Comparison of ENCODE assay signal across 11 mouse cellular contexts in genomic region chr13:43269460-43270219, GRCm38 (mm10). TPM values are rescaled to one million over a fixed set of nuclear protein-coding genes. Genes with fewer than 3 reads are reported as not detected.
DNase-seq lines count a peak whose midpoint lies in the region; ATAC-seq and TF ChIP-seq lines count a peak whose summit lies in the region.
"Had no signal": no experiment of that assay in that cellular context is flagged by ENCODE, and none has a peak within 500 bp of the region (broad histone marks: within the 10 kb centered on the region; RNA-seq: fewer than 3 reads in every experiment).

No protein-coding gene starts in this region.

- DNase-seq in lung, adult 2 months = no peak
- DNase-seq in embryo, embryonic 10 days (ENCODE audit: low spot score) = peak; percentile 49
- DNase-seq in forebrain, embryonic 11.5 days (ENCODE audit: low spot score) = peak; percentile 77
- no peak for DNase-seq in kidney, adult 9 months
- DNase-seq in thymus, adult 18-20 months = no peak
- DNase-seq in liver, postnatal 0 days = no peak
- DNase-seq: gastrocnemius, postnatal 14 days had no signal

- H3K4me3 ChIP-seq in lung, embryonic 15.5 days = no peak overlapping the region
- H3K4me3 ChIP-seq in lung, adult 2 months (replicated peaks; ENCODE audit: extremely low read depth, low read depth, low read length) = no peak overlapping the region
- no peak overlapping the region for H3K4me3 ChIP-seq in forebrain, embryonic 11.5 days (ENCODE audit: low read depth, low read length)
- H3K4me3 ChIP-seq in midbrain, embryonic 13.5 days (replicated peaks) = no peak overlapping the region
- H3K4me3 ChIP-seq in liver, postnatal 0 days (ENCODE audit: low read depth, low read length) = no peak overlapping the region
- H3K4me3 ChIP-seq: heart, embryonic 12.5 days; limb, embryonic 12.5 days had no signal

- no peak overlapping the region for H3K27ac ChIP-seq in lung, embryonic 15.5 days
- peak overlapping the region; percentile 65; the same call in 1 of the 2 replicates for H3K27ac ChIP-seq in forebrain, embryonic 11.5 days (ENCODE audit: low read depth, low read length)
- H3K27ac ChIP-seq in midbrain, embryonic 13.5 days = peak overlapping the region; percentile 9
- no peak overlapping the region for H3K27ac ChIP-seq in liver, postnatal 0 days (ENCODE audit: low read depth)
- H3K27ac ChIP-seq: limb, embryonic 12.5 days had no signal

- TF ChIP-seq POLR2A in lung, adult 2 months (IDR thresholded peaks at IDR 0.05; ENCODE audit: borderline replicate concordance, extremely low read depth, low read depth, low read length) = no peak

- TF ChIP-seq EP300 in liver, postnatal 0 days (IDR thresholded peaks at IDR 0.05; ENCODE audit: low read depth) = no peak

- no peaks in the 10 kb centered on the region for H3K36me3 ChIP-seq in lung, embryonic 15.5 days
- no peaks in the 10 kb centered on the region for H3K36me3 ChIP-seq in forebrain, embryonic 11.5 days (ENCODE audit: control insufficient read depth, insufficient read depth, low read length)
- H3K36me3 ChIP-seq in midbrain, embryonic 13.5 days = no peaks in the 10 kb centered on the region
- H3K36me3 ChIP-seq in liver, postnatal 0 days (replicated peaks; ENCODE audit: insufficient read depth, low read length) = no peaks in the 10 kb centered on the region
- H3K36me3 ChIP-seq: heart, embryonic 12.5 days; limb, embryonic 12.5 days had no signal

- WGBS in lung, embryonic 15.5 days = 29% methylated on average over 4 of the region's 4 CpGs
- WGBS in lung, adult 2 months = 35% methylated on average over 4 of the region's 4 CpGs
- 13% methylated on average over 4 of the region's 4 CpGs for WGBS in forebrain, embryonic 11.5 days
- 4% methylated on average over 4 of the region's 4 CpGs for WGBS in midbrain, embryonic 13.5 days
- 52% methylated on average over 4 of the region's 4 CpGs for WGBS in liver, postnatal 0 days (ENCODE audit: insufficient replicate concordance)

- no peak for TF ChIP-seq CTCF in lung, adult 2 months (IDR thresholded peaks at IDR 0.05; ENCODE audit: insufficient read depth, low read length)
- TF ChIP-seq CTCF in liver, postnatal 0 days (IDR thresholded peaks at IDR 0.05; ENCODE audit: low read depth) = no peak

- peaks cover 17% of the 10 kb centered on the region for H3K4me1 ChIP-seq in lung, embryonic 15.5 days
- H3K4me1 ChIP-seq in lung, adult 2 months (ENCODE audit: control insufficient read depth, insufficient read depth, low read length) = peaks cover 7% of the 10 kb centered on the region; the same call in 1 of the 2 replicates
- H3K4me1 ChIP-seq in forebrain, embryonic 11.5 days (replicated peaks; ENCODE audit: control insufficient read depth, insufficient read depth, low read length) = peaks cover 14% of the 10 kb centered on the region
- peaks cover 36% of the 10 kb centered on the region for H3K4me1 ChIP-seq in midbrain, embryonic 13.5 days (replicated peaks)
- peaks cover 11% of the 10 kb centered on the region; the same call in 1 of the 2 replicates for H3K4me1 ChIP-seq in liver, postnatal 0 days (ENCODE audit: insufficient read depth)

- 0 out of 2 replicates have a peak, but pooled peaks have one; percentile 13 for ATAC-seq in lung, embryonic 15.5 days (ENCODE audit: borderline replicate concordance, extremely low read depth, low FRiP score, low TSS enrichment)
- ATAC-seq in forebrain, embryonic 11.5 days (replicated peaks; ENCODE audit: low FRiP score) = peak; percentile 89
- peak; percentile 83 for ATAC-seq in midbrain, embryonic 13.5 days
- no peak for ATAC-seq in liver, postnatal 0 days

- no peaks in the 10 kb centered on the region for H3K27me3 ChIP-seq in lung, embryonic 15.5 days
- no peaks in the 10 kb centered on the region for H3K27me3 ChIP-seq in forebrain, embryonic 11.5 days (ENCODE audit: control insufficient read depth, insufficient read depth, low read length)
- H3K27me3 ChIP-seq in midbrain, embryonic 13.5 days = peaks cover 30% of the 10 kb centered on the region
- no peaks in the 10 kb centered on the region for H3K27me3 ChIP-seq in liver, postnatal 0 days (ENCODE audit: insufficient read depth, low read length)
- H3K27me3 ChIP-seq: heart, embryonic 12.5 days; limb, embryonic 12.5 days had no signal

- H3K9ac ChIP-seq in lung, embryonic 15.5 days = no peak overlapping the region
- no peak overlapping the region for H3K9ac ChIP-seq in forebrain, embryonic 11.5 days (ENCODE audit: low read length)
- H3K9ac ChIP-seq in midbrain, embryonic 13.5 days (replicated peaks) = no peak overlapping the region
- H3K9ac ChIP-seq in liver, postnatal 0 days (replicated peaks) = no peak overlapping the region
- H3K9ac ChIP-seq: heart, embryonic 12.5 days; limb, embryonic 12.5 days had no signal

- H3K4me2 ChIP-seq in lung, embryonic 15.5 days = no peak overlapping the region
- no peak overlapping the region for H3K4me2 ChIP-seq in forebrain, embryonic 11.5 days (ENCODE audit: low read depth, low read length, severe bottlenecking)
- no peak overlapping the region for H3K4me2 ChIP-seq in midbrain, embryonic 13.5 days (replicated peaks)
- no peak overlapping the region for H3K4me2 ChIP-seq in liver, postnatal 0 days (ENCODE audit: low read depth, low read length)
- H3K4me2 ChIP-seq: heart, embryonic 12.5 days; limb, embryonic 12.5 days had no signal

- no peaks in the 10 kb centered on the region for H3K9me3 ChIP-seq in lung, embryonic 15.5 days
- H3K9me3 ChIP-seq in forebrain, embryonic 11.5 days (ENCODE audit: control insufficient read depth, low read length) = no peaks in the 10 kb centered on the region
- no peaks in the 10 kb centered on the region for H3K9me3 ChIP-seq in midbrain, embryonic 13.5 days
- H3K9me3 ChIP-seq in liver, postnatal 0 days (ENCODE audit: low read length) = no peaks in the 10 kb centered on the region
- H3K9me3 ChIP-seq: heart, embryonic 12.5 days; limb, embryonic 12.5 days had no signal

RNA-seq across cellular contexts. Expression of gene Gfod1, which starts 34.3 kb away (rescaled TPM):
- 0.66 and 0.76 TPM in 2 replicates for polyA plus RNA-seq in lung, embryonic 15.5 days (2015; fragmentation: Nextera tagmentation; extraction: Ambion mirVana)
- 11.7 and 12.9 TPM in 2 replicates for polyA plus RNA-seq in lung, adult 2 months (2012; rRNA removed)
- 0.39 and 0.45 TPM in 2 replicates for polyA plus RNA-seq in forebrain, embryonic 11.5 days (2014; fragmentation: Nextera tagmentation; extraction: Ambion mirVana)
- 1.6 and 1.7 TPM in 2 replicates for polyA plus RNA-seq in midbrain, embryonic 13.5 days (2015; fragmentation: Nextera tagmentation; extraction: Ambion mirVana)
- polyA plus RNA-seq in liver, postnatal 0 days (2015; fragmentation: Nextera tagmentation; extraction: Ambion mirVana) = 0.58 and 0.81 TPM in 2 replicates

Comparison
In these comparisons a context has a peak if more than half of its experiments do, and no peak if none do; other contexts are left out.
1. H3K27ac ChIP-seq: peak in forebrain, embryonic 11.5 days (single experiment) and midbrain, embryonic 13.5 days (single experiment); none in lung, embryonic 15.5 days (single experiment) and liver, postnatal 0 days (single experiment).
2. DNase-seq: peak in embryo, embryonic 10 days (single experiment) and forebrain, embryonic 11.5 days (single experiment); none in lung, adult 2 months (single experiment), kidney, adult 9 months (single experiment), thymus, adult 18-20 months (0 of 2) and liver, postnatal 0 days (single experiment).